Mouse (Mus musculus) adrenal gland, postnatal 25 days (tissue): Measurements from ENCODE around the gene Clec12a. TPM values are rescaled to one million over a fixed set of nuclear protein-coding genes. Genes with fewer than 3 reads are reported as not detected.
"Not testable (repeated sequence)": the region's sequence is repeated elsewhere in the genome, so short reads cannot be mapped to it uniquely, and the experiment has no call there.

Experiments used
- DNase-seq: peaks from one replicate; pipeline ENCODE4 v3.0.0; 2021; ENCODE audit warnings: mixed read lengths
- long read RNA-seq: library from polyadenylated mRNA; stranded (forward); transcript quantifications from one replicate; pipeline ENCODE4 v2.0.0, GENCODE M21; 2021
- total RNA-seq: library from RNA; stranded (reverse); gene quantifications from 2 replicates; pipeline ENCODE4 v1.2.3, GENCODE M21; 2021

Clec12a gene
- 0.46 and 0.90 TPM in 2 replicates for total RNA-seq
- long read RNA-seq, partial matches to known transcripts: 0 of 2 reads
- long read RNA-seq, other reads (novel, unspliced or antisense): 0 of 2 reads

DNA sequence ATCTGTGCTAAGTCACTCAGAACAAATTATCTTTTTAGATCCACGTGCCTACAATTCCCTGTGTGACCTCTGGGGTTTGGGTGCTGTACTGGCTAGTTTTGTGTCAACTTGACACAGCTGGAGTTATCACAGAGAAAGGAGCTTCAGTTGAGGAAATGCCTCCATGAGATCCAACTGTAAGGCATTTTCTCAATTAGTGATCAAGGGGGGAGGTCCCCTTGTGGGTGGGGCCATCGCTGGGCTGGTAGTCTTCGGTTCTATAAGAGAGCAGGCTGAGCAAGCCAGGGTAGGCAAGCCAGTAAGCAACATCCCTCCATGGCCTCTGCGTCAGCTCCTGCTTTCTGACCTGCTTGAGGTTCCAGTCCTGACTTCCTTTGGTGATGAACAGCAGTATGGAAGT, at the start of gene Clec12a:
Gene Clec12a, plus strand, starts transcription at position 301 of the 400 bp plus-strand sequence.
- DNase-seq: not testable (repeated sequence)

GRCm38 (mm10) chr6:129304180-129304579, 38.3 kb upstream of the Clec12a start:
- no peak for DNase-seq

- DNase-seq: no peak
Observed at GRCm38 (mm10) chr6:129312499-129312898, 30.0 kb upstream of the Clec12a start.

- no peak for DNase-seq
Observed at GRCm38 (mm10) chr6:129314655-129315168, 27.8 kb upstream of the Clec12a start.

DNA sequence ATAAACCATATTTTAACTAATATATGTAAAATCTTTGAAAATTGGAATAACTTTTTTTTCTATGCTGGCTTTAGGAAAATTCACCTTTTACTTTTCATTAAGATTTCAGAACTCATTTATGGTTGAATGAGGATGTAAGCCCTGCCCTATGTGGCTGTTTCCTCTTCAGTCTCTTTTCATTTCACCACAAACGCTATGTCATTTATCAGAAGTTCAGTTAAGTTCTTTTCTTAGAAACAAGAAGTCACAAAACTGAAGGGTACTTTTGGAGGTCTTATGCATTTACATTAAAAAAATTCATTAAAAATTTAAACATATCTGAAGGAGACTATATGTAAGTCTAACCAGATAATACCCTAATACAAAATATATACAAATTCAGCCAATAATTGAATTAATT, 26.8 kb upstream of the Clec12a start:
- DNase-seq: no peak

- no peak for DNase-seq
Observed at GRCm38 (mm10) chr6:129316463-129316862, 26.0 kb upstream of the Clec12a start.

DNA sequence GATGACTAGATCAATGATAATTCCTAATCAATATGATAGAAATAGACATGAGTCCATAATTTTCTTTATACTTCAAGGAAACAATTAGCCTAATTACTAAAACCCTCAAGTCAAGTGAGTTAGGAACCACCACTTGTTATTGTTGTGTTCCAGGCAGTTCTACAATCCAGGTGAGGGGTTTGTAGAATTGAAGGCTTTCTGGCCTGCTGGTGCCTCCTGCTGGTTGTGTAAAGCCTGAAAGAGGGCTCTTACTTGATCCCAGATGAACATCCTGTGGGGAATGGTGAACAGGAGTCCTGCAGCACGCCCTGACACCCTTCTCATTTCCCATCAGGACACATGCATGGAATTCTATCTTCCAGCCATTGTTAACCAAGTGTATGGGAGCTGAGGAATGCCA, 24.1 kb upstream of the Clec12a start:
- no peak for DNase-seq

DNA sequence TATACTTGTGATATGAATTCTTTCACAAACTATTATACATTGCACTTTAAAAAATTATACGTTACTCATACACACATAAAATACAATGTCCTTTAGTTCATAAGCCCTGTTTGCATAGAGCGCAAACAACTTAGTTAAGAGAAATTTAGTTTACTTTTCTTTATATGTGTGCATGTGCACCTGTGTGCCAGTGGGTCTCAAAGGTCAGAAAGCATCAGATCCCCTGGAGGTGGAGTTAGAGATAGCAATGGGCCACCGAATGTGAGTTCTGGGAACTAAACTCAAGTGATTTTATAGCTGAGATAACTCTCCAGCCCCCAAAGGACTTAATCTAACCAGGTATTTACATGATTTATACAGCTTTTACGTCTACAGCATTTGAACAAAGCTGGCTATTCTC, 23.2 kb upstream of the Clec12a start:
- DNase-seq: no peak

DNA sequence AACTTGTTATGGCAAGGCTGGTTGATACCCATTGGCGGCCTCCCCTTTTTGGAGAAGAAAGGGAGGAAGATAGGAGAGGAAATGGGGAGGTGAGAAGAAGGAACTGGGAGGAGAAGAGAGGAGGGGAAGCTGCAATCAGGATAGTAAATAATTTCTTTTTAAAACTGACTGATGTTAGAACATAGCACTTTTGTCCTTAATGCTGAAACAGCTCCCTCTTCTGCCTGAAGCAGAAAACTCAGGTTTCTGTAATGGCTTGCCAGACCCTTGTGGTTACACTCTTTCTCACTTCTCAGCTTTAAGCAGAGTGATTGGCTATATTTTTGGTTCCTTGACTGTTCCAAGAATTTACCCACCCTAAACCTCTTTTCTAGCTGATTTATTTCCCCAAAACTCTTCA, 16.5 kb upstream of the Clec12a start:
- DNase-seq: no peak

GRCm38 (mm10) chr6:129326568-129327150, 15.8 kb upstream of the Clec12a start:
- DNase-seq: no peak

- DNase-seq: no peak
Observed at GRCm38 (mm10) chr6:129331610-129332009, 10.9 kb upstream of the Clec12a start, which contains the start of gene 4922502D21Rik. 4922502D21Rik (minus strand) TSS chr6:129331796.

DNA sequence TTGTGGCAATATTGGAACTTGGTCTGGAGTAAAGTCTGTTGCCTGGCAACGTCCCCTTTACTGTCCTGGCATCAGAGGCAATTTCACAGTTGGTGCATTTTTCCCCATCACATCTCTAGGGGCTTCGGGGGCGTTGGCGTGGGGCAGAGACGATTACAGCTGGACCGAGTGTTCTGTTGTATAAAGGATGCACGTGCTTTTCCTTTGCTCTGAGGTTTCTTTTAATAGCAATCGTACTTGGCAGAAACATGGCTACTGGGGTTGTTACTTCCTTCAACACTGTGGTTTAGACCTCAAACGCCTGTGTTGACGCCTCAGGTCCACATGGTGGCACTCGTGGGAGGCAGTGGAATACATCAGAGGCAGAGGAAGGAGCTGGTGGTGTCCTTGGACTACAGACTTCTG, 8.8 kb upstream of the Clec12a start:
- peak; percentile 13 for DNase-seq

DNA sequence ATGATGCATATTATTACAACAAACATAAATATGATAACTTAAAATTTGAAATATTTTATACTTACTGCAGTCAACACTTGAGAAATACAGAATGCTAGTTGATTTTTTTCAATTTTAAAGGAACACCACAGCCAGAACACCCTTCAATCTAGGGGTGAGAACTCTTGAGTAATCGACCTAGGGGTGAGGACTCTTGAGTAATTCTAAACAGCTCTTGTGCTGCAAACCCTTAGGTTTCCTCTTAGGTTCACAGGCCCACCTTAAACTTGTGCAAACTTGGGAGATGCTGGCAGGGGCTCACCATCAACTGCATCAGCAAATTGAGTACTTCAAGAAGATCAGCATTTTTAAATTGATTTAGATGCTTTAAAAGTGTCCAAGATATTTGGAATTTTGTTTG, 4.7 kb upstream of the Clec12a start:
- no peak for DNase-seq

GRCm38 (mm10) chr6:129344408-129344807, 1.9 kb downstream of the Clec12a start:
- DNase-seq: no peak

DNA sequence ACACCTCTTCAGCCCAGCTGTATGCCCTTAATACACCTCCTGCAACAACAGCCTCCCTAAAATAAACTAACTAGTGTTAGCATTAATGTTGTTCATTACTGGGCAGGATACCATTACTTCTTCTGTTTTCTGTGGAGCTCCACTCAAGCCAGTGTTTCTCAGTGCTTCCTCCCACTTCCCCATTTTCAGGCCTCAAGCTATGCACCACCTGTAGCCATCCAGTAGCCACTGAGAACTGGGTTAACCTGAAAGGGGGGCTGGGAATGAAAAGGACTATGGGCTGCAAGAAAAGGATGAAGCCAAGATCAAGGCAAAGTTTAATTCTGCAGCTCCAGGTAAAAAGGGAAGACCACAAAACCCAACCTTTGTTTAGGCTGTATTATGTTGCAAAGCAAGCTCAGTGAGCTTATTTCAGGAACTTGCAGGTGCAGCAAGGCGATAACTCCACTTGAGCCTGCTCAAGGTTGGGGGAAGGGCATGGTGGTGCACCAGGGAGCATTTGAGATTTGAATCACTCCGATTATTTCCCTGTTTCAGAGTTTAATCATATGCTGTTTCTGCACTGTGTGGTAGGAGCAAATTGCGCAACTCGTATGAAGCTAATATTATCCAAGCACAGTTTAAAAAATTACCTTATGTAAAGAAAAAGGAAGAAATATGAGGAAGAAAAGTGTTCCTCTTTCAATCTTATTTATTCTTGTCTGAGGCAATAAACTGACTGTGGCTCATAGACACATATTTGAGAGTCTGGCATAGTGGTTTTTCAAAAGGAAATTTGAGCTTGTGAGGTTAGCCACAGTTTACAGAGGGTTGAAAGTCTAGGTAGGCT, 7.2 kb downstream of the Clec12a start:
- DNase-seq: no peak

GRCm38 (mm10) chr6:129351091-129351490, 8.6 kb downstream of the Clec12a start:
- no peak for DNase-seq

GRCm38 (mm10) chr6:129355774-129356173, 13.3 kb downstream of the Clec12a start:
- DNase-seq: no peak

- DNase-seq: no peak
Observed at GRCm38 (mm10) chr6:129356430-129356829, 13.9 kb downstream of the Clec12a start.

- no peak for DNase-seq
Observed at GRCm38 (mm10) chr6:129359515-129359914, 17.0 kb downstream of the Clec12a start.

- no peak for DNase-seq
Observed at GRCm38 (mm10) chr6:129363942-129364341, 21.5 kb downstream of the Clec12a start.

DNA sequence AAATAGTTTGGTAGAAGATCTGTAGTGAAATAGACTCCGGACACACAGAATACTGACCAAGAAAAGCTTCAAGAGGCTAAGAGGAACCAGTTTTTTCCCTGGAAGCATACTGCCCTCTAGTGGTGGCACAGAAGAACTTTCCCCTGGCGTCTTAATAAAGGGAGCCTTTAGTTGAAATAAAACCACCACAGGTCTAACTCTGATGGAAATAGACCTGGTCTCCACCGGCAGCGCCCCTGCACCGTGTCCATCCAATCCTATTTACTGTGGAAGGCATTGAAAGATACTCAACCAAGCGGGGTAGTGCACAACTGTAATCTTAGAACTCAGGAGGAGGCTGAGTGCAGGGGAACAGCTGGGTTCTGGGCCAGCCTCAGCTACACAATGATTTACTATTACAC, 23.5 kb downstream of the Clec12a start:
- DNase-seq: no peak

DNA sequence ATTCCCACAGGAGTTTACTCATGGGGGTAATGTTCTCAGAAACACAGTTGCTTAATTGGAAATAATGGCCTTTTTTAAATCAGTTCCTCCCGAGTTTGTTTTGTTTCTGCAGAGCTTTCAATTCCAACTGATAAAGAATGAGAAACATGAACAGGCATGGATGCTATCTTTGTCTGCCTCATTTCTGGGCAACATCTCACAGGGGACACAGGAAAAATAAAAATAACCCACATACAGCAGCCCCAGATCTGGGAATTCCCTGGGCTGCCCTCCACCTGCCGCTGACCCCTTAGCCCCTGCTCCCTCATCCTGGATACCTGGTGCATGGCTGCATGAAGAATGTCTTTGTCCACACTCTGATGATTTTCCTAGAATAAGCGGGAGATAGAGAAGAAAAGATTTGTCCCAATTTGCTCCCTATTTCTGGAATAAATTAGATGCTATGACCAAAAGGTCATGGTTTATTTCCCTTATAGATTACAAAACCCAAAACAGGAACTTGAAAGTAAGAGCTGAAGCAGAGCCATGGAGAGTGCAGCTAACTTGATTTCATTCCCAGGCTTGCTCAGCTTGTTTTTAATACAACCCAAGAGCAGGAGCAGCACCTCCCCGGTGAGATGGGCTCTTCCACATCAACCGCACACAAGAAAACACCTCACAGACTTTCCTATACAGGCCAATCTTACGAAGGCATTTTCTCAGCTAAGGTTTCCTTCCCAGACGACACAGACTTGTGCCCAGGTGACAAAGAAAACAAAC, 27.1 kb downstream of the Clec12a start:
- no peak for DNase-seq
